8 mouse cellular contexts compared by ENCODE assay signal in the genomic region with DNA sequence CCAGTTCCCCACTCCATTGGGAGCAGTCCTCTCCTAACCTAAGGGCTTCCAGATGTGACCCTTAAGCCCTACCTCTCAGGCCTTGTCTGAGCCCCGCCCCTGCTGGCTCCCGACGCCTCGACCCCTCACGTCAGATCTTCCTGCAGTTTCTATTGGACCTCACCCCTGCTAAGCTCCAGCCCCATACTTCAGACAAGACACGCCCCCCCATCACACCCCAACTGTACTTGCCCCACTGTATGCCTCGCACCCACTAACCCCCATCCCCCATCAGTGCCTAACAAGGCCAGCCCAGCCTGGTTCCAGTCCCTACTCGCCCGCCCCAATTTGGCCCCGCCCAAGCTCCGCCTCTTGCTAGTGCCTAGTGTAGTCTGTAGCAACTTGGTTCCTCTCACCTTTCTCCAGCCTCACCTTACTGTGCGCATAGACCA. TPM values are rescaled to one million over a fixed set of nuclear protein-coding genes. Genes with fewer than 3 reads are reported as not detected.
DNase-seq lines count a peak whose midpoint lies in the region; ATAC-seq and TF ChIP-seq lines count a peak whose summit lies in the region.

No protein-coding gene starts in this region.

- peak; percentile 36 to 68 for DNase-seq in cerebellum, postnatal 25 days
- no peak for DNase-seq in cerebellum, adult 11-12 months
- DNase-seq in liver = peak; percentile 84
- DNase-seq in thymus, postnatal 0 days (ENCODE audit: low spot score) = peak; percentile 35

- no peak for TF ChIP-seq CTCF in embryonic fibroblast, embryonic 13.5 days (IDR thresholded peaks at IDR 0.05; ENCODE audit: borderline replicate concordance, insufficient read depth, low read length)

- no peaks in the 10 kb centered on the region for H3K36me3 ChIP-seq in hindbrain, embryonic 15.5 days
- H3K36me3 ChIP-seq in midbrain, embryonic 15.5 days (replicated peaks) = no peaks in the 10 kb centered on the region

- peak overlapping the region; percentile 28; the same call in 1 of the 2 replicates for H3K9ac ChIP-seq in hindbrain, embryonic 15.5 days
- peak overlapping the region; percentile 15; the same call in 1 of the 2 replicates for H3K9ac ChIP-seq in midbrain, embryonic 15.5 days

- no peak for TF ChIP-seq POLR2A in embryonic fibroblast, embryonic 13.5 days (IDR thresholded peaks at IDR 0.05; ENCODE audit: low read depth, low read length)

- 0 out of 2 replicates have a peak, but pooled peaks cover 5% of the 10 kb centered on the region for H3K27me3 ChIP-seq in hindbrain, embryonic 15.5 days
- H3K27me3 ChIP-seq in midbrain, embryonic 15.5 days (replicated peaks) = no peaks in the 10 kb centered on the region

- peak overlapping the region; percentile 74 for H3K4me2 ChIP-seq in hindbrain, embryonic 15.5 days
- H3K4me2 ChIP-seq in midbrain, embryonic 15.5 days = peak overlapping the region; percentile 55

- H3K27ac ChIP-seq in embryonic fibroblast, embryonic 13.5 days (ENCODE audit: insufficient read depth, low read length) = no peak overlapping the region
- no peak overlapping the region for H3K27ac ChIP-seq in hindbrain, embryonic 15.5 days (replicated peaks)
- H3K27ac ChIP-seq in midbrain, embryonic 15.5 days = no peak overlapping the region

- H3K4me3 ChIP-seq in embryonic fibroblast, embryonic 13.5 days (ENCODE audit: insufficient read depth, low read length) = 0 out of 2 replicates have a peak overlapping the region, but pooled peaks have one; percentile 8
- peak overlapping the region; percentile 38 for H3K4me3 ChIP-seq in hindbrain, embryonic 15.5 days
- peak overlapping the region; percentile 37 for H3K4me3 ChIP-seq in midbrain, embryonic 15.5 days

- peak; percentile 67 for ATAC-seq in activated CD4-positive, CD25-positive, alpha-beta regulatory T cell, adult 4 months
- peak; percentile 82 for ATAC-seq in hindbrain, embryonic 15.5 days (ENCODE audit: low FRiP score, low read depth)
- peak; percentile 87 for ATAC-seq in midbrain, embryonic 15.5 days (replicated peaks)

- H3K9me3 ChIP-seq in hindbrain, embryonic 15.5 days = no peaks in the 10 kb centered on the region
- H3K9me3 ChIP-seq in midbrain, embryonic 15.5 days = no peaks in the 10 kb centered on the region

- no peaks in the 10 kb centered on the region for H3K4me1 ChIP-seq in embryonic fibroblast, embryonic 13.5 days (ENCODE audit: control insufficient read depth, insufficient read depth, low read length)
- H3K4me1 ChIP-seq in hindbrain, embryonic 15.5 days (replicated peaks) = peaks cover 32% of the 10 kb centered on the region
- H3K4me1 ChIP-seq in midbrain, embryonic 15.5 days = peaks cover 19% of the 10 kb centered on the region

- 2% methylated on average over 12 of the region's 12 CpGs for WGBS in hindbrain, embryonic 15.5 days
- WGBS in midbrain, embryonic 15.5 days = 3% methylated on average over 12 of the region's 12 CpGs

RNA-seq across cellular contexts. Expression of gene Kcnq4, which starts 32.3 kb away (rescaled TPM):
- not detected for polyA plus RNA-seq in activated CD4-positive, CD25-positive, alpha-beta regulatory T cell, adult 4 months (2017; shearing (Covaris generic))
- polyA plus RNA-seq in embryonic fibroblast, embryonic 13.5 days (2011; ENCODE audit: insufficient read length, low read depth, missing spikeins) = 0.74 and 0.75 TPM in 2 replicates
- 6.6 and 7.0 TPM in 2 replicates for polyA plus RNA-seq in hindbrain, embryonic 15.5 days (2015; fragmentation: Nextera tagmentation; extraction: Ambion mirVana)
- 4.5 and 4.9 TPM in 2 replicates for polyA plus RNA-seq in midbrain, embryonic 15.5 days (2015; fragmentation: Nextera tagmentation; extraction: Ambion mirVana)
- 0.32 and 0.34 TPM in 2 replicates for polyA plus RNA-seq in thymus, postnatal 0 days (2015; fragmentation: Nextera tagmentation; extraction: Ambion mirVana)

RNA-seq across cellular contexts. Expression of gene Cited4, which starts 49.8 kb away (rescaled TPM):
- under 1 TPM in 1 of 2 experiments, not detected in 1; 0.62 TPM for polyA plus RNA-seq in activated CD4-positive, CD25-positive, alpha-beta regulatory T cell, adult 4 months (2017; shearing (Covaris generic))
- polyA plus RNA-seq in embryonic fibroblast, embryonic 13.5 days (2011; ENCODE audit: insufficient read length, low read depth, missing spikeins) = not detected in 2 replicates
- polyA plus RNA-seq in hindbrain, embryonic 15.5 days (2015; fragmentation: Nextera tagmentation; extraction: Ambion mirVana) = 1.5 and 1.8 TPM in 2 replicates
- polyA plus RNA-seq in midbrain, embryonic 15.5 days (2015; fragmentation: Nextera tagmentation; extraction: Ambion mirVana) = 0.53 and 0.82 TPM in 2 replicates
- polyA plus RNA-seq in thymus, postnatal 0 days (2015; fragmentation: Nextera tagmentation; extraction: Ambion mirVana) = 3.8 and 4.1 TPM in 2 replicates
